9 mouse cellular contexts compared by ENCODE assay signal in the genomic region with DNA sequence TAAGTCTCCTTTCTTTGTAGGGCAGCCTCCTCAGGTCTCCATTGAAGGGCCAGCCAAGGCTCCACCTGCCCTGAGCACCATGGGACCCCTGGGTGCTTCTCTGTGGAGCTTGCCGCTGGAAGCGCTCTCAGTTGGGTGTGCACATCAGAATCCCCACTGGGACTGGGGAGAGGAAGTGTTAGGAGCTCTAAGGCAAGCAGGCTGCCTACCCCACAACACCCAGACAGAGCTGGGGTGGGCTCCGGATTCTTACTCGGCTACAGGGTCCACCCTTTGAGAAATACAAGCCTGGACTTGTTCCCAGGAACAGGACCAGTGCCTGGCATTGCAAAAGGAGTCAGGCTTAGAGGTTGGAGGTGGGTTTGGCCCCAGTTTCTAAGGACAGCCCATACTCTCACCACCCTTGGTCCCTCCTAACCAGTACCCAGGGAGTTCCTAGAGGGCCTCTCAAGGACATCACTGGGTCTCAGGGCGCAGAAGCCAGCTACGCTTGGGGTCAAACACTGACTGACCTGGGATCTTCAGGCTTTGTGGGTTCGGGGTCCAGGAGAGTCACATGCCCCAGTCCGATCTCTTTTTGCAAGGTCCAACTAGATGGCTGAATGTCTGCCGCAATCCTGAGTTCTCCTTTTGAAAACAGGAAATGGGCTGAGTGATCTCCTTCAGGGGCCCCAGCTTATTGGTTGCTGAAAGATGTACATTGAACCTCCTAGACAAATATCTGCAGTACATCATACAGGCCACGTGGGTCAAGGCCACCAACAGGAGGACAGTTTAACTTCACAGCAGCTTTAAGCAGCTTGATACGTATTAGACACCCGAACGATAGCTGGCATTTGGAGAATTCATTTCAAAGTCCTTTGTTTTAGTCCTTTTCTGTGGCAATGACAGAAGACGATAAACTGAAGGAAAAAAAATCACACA. TPM values are rescaled to one million over a fixed set of nuclear protein-coding genes. Genes with fewer than 3 reads are reported as not detected.
DNase-seq lines count a peak whose midpoint lies in the region; ATAC-seq and TF ChIP-seq lines count a peak whose summit lies in the region.
"Had no signal": no experiment of that assay in that cellular context is flagged by ENCODE, and none has a peak within 500 bp of the region (broad histone marks: within the 10 kb centered on the region; RNA-seq: fewer than 3 reads in every experiment).

A gene (minus strand): TSS at position 655 of the 924 bp plus-strand sequence.

- WGBS in heart, embryonic 12.5 days = 70% methylated on average over 14 of the region's 14 CpGs
- 70% methylated on average over 14 of the region's 14 CpGs for WGBS in intestine, embryonic 14.5 days
- 85% methylated on average over 14 of the region's 14 CpGs for WGBS in cerebellum, adult 2 months

- no peak within 1 kb of the TSS for H3K27ac ChIP-seq in heart, embryonic 12.5 days (ENCODE audit: poor library complexity, severe bottlenecking)
- H3K27ac ChIP-seq in intestine, embryonic 14.5 days (ENCODE audit: low read depth) = no peak within 1 kb of the TSS
- H3K27ac ChIP-seq in cerebellum, adult 2 months (ENCODE audit: insufficient read depth, low read length) = no peak within 1 kb of the TSS

- H3K4me2 ChIP-seq in heart, embryonic 12.5 days = no peak within 1 kb of the TSS
- H3K4me2 ChIP-seq in intestine, embryonic 14.5 days (ENCODE audit: low read length) = peak within 1 kb of the TSS; percentile 23

- H3K4me1 ChIP-seq in heart, embryonic 12.5 days (replicated peaks) = no peaks in the 10 kb centered on the region
- 0 out of 2 replicates have a peak, but pooled peaks cover 3% of the 10 kb centered on the region for H3K4me1 ChIP-seq in intestine, embryonic 14.5 days (replicated peaks; ENCODE audit: control insufficient read depth, insufficient read depth, low read length)
- H3K4me1 ChIP-seq in cerebellum, adult 2 months (ENCODE audit: control insufficient read depth, insufficient read depth, low read length) = no peaks in the 10 kb centered on the region

- no peak for TF ChIP-seq POLR2A in cerebellum, adult 2 months (IDR thresholded peaks at IDR 0.05; ENCODE audit: borderline replicate concordance, insufficient read depth, low read length)

- H3K9me3 ChIP-seq in heart, embryonic 12.5 days (replicated peaks) = no peaks in the 10 kb centered on the region
- no peaks in the 10 kb centered on the region for H3K9me3 ChIP-seq in intestine, embryonic 14.5 days (ENCODE audit: control insufficient read depth, low read length)

- peak; percentile 42 to 67 for DNase-seq in heart, adult 9 months (ENCODE audit: low spot score in 2 of 2)
- DNase-seq in intestine, embryonic 14.5 days (ENCODE audit: low spot score) = no peak
- peak; percentile 63 for DNase-seq in thymus, postnatal 14 days
- no peak for DNase-seq in kidney, adult 9 months
- DNase-seq in urinary bladder, postnatal 36 days (ENCODE audit: low spot score in 2 of 2) = no peak
- DNase-seq in cerebellum, adult 2 months = no peak

- H3K4me3 ChIP-seq in heart, embryonic 12.5 days = no peak within 1 kb of the TSS
- H3K4me3 ChIP-seq in intestine, embryonic 14.5 days (ENCODE audit: low read depth, low read length) = peak within 1 kb of the TSS; percentile 4; the same call in 1 of the 2 replicates
- no peak within 1 kb of the TSS for H3K4me3 ChIP-seq in cerebellum, adult 2 months (replicated peaks; ENCODE audit: insufficient read depth, low read depth, low read length)
- H3K4me3 ChIP-seq: myocyte had no signal

- no peak within 1 kb of the TSS for H3K9ac ChIP-seq in heart, embryonic 12.5 days
- H3K9ac ChIP-seq in intestine, embryonic 14.5 days (ENCODE audit: low read length) = no peak within 1 kb of the TSS

- ATAC-seq in heart, embryonic 12.5 days (ENCODE audit: insufficient number of reproducible peaks, low FRiP score) = no peak
- ATAC-seq in intestine, embryonic 14.5 days (replicated peaks; ENCODE audit: low FRiP score, low TSS enrichment, low read depth) = 0 out of 2 replicates have a peak, but pooled peaks have one; percentile 35
- peak; percentile 70 for ATAC-seq in megakaryocyte, adult 5-6 weeks (ENCODE audit: poor library complexity, severe bottlenecking)

- H3K27me3 ChIP-seq in heart, embryonic 12.5 days (replicated peaks) = 0 out of 2 replicates have a peak, but pooled peaks cover 5% of the 10 kb centered on the region
- no peaks in the 10 kb centered on the region for H3K27me3 ChIP-seq in intestine, embryonic 14.5 days (replicated peaks; ENCODE audit: control insufficient read depth, insufficient read depth, low read length)
- H3K27me3 ChIP-seq in cerebellum, adult 2 months (ENCODE audit: control insufficient read depth, insufficient read depth, low read length) = no peaks in the 10 kb centered on the region

- no peaks in the 10 kb centered on the region for H3K36me3 ChIP-seq in heart, embryonic 12.5 days
- H3K36me3 ChIP-seq in intestine, embryonic 14.5 days (ENCODE audit: control insufficient read depth, insufficient read depth, low read length) = no peaks in the 10 kb centered on the region

- TF ChIP-seq CTCF in cerebellum, adult 2 months (IDR thresholded peaks at IDR 0.05; ENCODE audit: borderline replicate concordance, insufficient read depth, low read depth, low read length) = no peak

RNA-seq across cellular contexts. Expression of the gene that starts here (rescaled TPM):
- polyA plus RNA-seq in heart, embryonic 12.5 days (2016; fragmentation: Nextera tagmentation; extraction: Ambion mirVana) = 1.1 and 1.2 TPM in 2 replicates
- polyA plus RNA-seq in intestine, embryonic 14.5 days (2014; fragmentation: Nextera tagmentation; extraction: Ambion mirVana) = 3.4 and 3.7 TPM in 2 replicates
- total RNA-seq in megakaryocyte, adult 5-6 weeks (2015) = 60.5 and 64.6 TPM in 2 replicates
- 71.3 and 73.0 TPM in 2 replicates for total RNA-seq in megakaryocyte, adult 5-6 weeks (2017)
- polyA plus RNA-seq in cerebellum, adult 2 months (2012; rRNA removed) = 0.59 and 0.90 TPM in 2 replicates

Comparison
In these comparisons a context has a peak if more than half of its experiments do, and no peak if none do; other contexts are left out.
1. DNase-seq: peak in heart, adult 9 months (2 of 2) and thymus, postnatal 14 days (single experiment); none in intestine, embryonic 14.5 days (single experiment), kidney, adult 9 months (single experiment), urinary bladder, postnatal 36 days (0 of 2) and cerebellum, adult 2 months (0 of 2).